Mouse (Mus musculus) right cerebral cortex, postnatal 25 days (tissue): Measurements from ENCODE around the gene Ypel2.
A peak's percentile ranks its signal among the peaks of the same experiment; 100 is the strongest.

ENCODE experiments used
- DNase-seq: peaks from one replicate; pipeline ENCODE4 v3.0.0; 2022

The Ypel2 gene

GRCm38 (mm10) chr11:86994791-86995624, 1.5 kb upstream of the Ypel2 start:
- DNase-seq = no peak

- DNase-seq = no peak
These were observed 823 bp upstream of the Ypel2 start for GRCm38 (mm10) chr11:86994330-86994729.

GRCm38 (mm10) chr11:86992461-86992988, 982 bp downstream of the Ypel2 start:
- DNase-seq = no peak

GRCm38 (mm10) chr11:86991241-86991640, 2.3 kb downstream of the Ypel2 start:
- DNase-seq = no peak

- no peak for DNase-seq
These were observed 3.2 kb downstream of the Ypel2 start for GRCm38 (mm10) chr11:86990309-86990708.

- DNase-seq = no peak
These were observed 8.5 kb downstream of the Ypel2 start for GRCm38 (mm10) chr11:86984990-86985389.

- peak; percentile 2 for DNase-seq
These were observed 10.5 kb downstream of the Ypel2 start for GRCm38 (mm10) chr11:86983056-86983455.

GRCm38 (mm10) chr11:86981229-86981791, 12.2 kb downstream of the Ypel2 start:
- DNase-seq = no peak

- no peak for DNase-seq
These were observed 13.0 kb downstream of the Ypel2 start for GRCm38 (mm10) chr11:86980526-86980925.

- DNase-seq = no peak
These were observed 13.7 kb downstream of the Ypel2 start for GRCm38 (mm10) chr11:86979799-86980198.

GRCm38 (mm10) chr11:86977242-86977641, 16.3 kb downstream of the Ypel2 start:
- no peak for DNase-seq

- DNase-seq = no peak
These were observed 19.1 kb downstream of the Ypel2 start for GRCm38 (mm10) chr11:86974401-86974800.

GRCm38 (mm10) chr11:86973255-86973654, 20.3 kb downstream of the Ypel2 start:
- DNase-seq = no peak

GRCm38 (mm10) chr11:86971057-86971753, 22.3 kb downstream of the Ypel2 start:
- DNase-seq = no peak

- DNase-seq = no peak
These were observed 24.3 kb downstream of the Ypel2 start for GRCm38 (mm10) chr11:86969041-86969821.

- DNase-seq = no peak
These were observed 26.0 kb downstream of the Ypel2 start for GRCm38 (mm10) chr11:86967506-86967905.

GRCm38 (mm10) chr11:86966696-86967095, 26.8 kb downstream of the Ypel2 start:
- DNase-seq = no peak

- no peak for DNase-seq
These were observed 28.4 kb downstream of the Ypel2 start for GRCm38 (mm10) chr11:86965079-86965478.

GRCm38 (mm10) chr11:86963698-86964097, 29.8 kb downstream of the Ypel2 start:
- no peak for DNase-seq

- no peak for DNase-seq
These were observed 30.5 kb downstream of the Ypel2 start for GRCm38 (mm10) chr11:86963027-86963426.

- DNase-seq = no peak
These were observed 31.1 kb downstream of the Ypel2 start for GRCm38 (mm10) chr11:86962362-86962761.

GRCm38 (mm10) chr11:86961510-86962303, 31.8 kb downstream of the Ypel2 start:
- no peak for DNase-seq
